Comparison of ENCODE assay signal across 31 mouse cellular contexts in the genomic region with DNA sequence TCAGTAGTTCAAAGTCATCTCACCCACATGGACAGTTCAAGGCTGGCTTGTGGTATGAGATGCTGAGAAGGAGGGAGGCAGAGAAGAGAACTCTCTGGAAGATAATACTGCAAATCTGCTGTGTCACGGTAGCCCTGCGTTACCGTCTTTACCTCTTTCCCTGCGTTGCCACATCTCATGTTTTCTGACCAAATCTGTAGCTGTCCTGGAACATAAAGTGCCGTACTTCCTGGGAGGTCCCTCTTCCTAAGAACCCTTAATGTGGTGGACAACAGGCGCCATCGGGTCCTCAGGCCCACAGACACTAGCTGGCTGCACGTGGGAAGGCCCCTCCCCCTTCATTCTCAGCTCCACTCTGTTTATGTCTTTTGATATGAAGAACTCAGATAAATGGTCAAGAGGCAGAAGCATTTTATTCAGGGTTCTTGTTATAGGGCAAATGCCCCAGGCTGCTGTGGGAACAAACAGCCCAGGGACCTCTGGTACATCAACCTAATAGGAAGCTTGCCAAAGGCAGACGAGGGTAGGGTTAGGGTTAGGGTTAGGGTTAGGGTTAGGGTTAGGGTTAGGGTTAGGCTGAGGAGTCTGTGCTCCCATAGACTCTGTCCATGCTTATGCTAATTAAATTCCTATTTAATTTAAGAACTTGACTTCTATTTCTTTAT. TPM values are rescaled to one million over a fixed set of nuclear protein-coding genes. Genes with fewer than 3 reads are reported as not detected.
DNase-seq lines count a peak whose midpoint lies in the region; ATAC-seq and TF ChIP-seq lines count a peak whose summit lies in the region.
"Had no signal": no experiment of that assay in that cellular context is flagged by ENCODE, and none has a peak within 500 bp of the region (broad histone marks: within the 10 kb centered on the region; RNA-seq: fewer than 3 reads in every experiment).

No protein-coding gene starts in this region.

- H3K79me2 ChIP-seq in liver, adult 2 months (ENCODE audit: control insufficient read depth, insufficient read depth, low read length): peaks cover 22% of the 10 kb centered on the region; the same call in 1 of the 2 replicates

- no peak overlapping the region for H3K4me3 ChIP-seq in liver, adult 2 months (ENCODE audit: insufficient read depth, low read depth, low read length)
- no peak overlapping the region for H3K4me3 ChIP-seq in liver, postnatal 0 days (ENCODE audit: low read depth, low read length)
- H3K4me3 ChIP-seq: embryonic facial prominence, embryonic 12.5 days; embryonic facial prominence, embryonic 15.5 days; forebrain, embryonic 12.5 days; forebrain, embryonic 15.5 days had no signal

- H3K27ac ChIP-seq in liver, adult 2 months (replicated peaks; ENCODE audit: insufficient read depth, low read depth, low read length): peak overlapping the region; percentile 89
- H3K27ac ChIP-seq in liver, postnatal 0 days (ENCODE audit: low read depth): peak overlapping the region; percentile 93
- H3K27ac ChIP-seq: embryonic facial prominence, embryonic 12.5 days; embryonic facial prominence, embryonic 15.5 days; forebrain, embryonic 12.5 days; forebrain, embryonic 15.5 days; hindbrain, embryonic 14.5 days; hindbrain, postnatal 0 days had no signal

- H3K4me1 ChIP-seq in liver, adult 2 months (ENCODE audit: control insufficient read depth, insufficient read depth, low read length): peaks cover 31% of the 10 kb centered on the region
- peaks cover 31% of the 10 kb centered on the region for H3K4me1 ChIP-seq in liver, postnatal 0 days (ENCODE audit: insufficient read depth)

- intact Hi-C loops in gastrocnemius, postnatal 14 days (cut with DNase I; ENCODE audit: low total_unique reads): no loop called here

- no peaks in the 10 kb centered on the region for H3K36me3 ChIP-seq in liver, adult 2 months (ENCODE audit: control insufficient read depth, insufficient read depth, low read length)
- H3K36me3 ChIP-seq in liver, postnatal 0 days (replicated peaks; ENCODE audit: insufficient read depth, low read length): no peaks in the 10 kb centered on the region
- H3K36me3 ChIP-seq: embryonic facial prominence, embryonic 12.5 days; embryonic facial prominence, embryonic 15.5 days; forebrain, embryonic 12.5 days; forebrain, embryonic 15.5 days had no signal

- WGBS in liver, adult 2 months: 41% methylated on average over 9 of the region's 9 CpGs
- 50% methylated on average over 9 of the region's 9 CpGs for WGBS in liver, postnatal 0 days (ENCODE audit: insufficient replicate concordance)

- ATAC-seq in liver, postnatal 0 days: 0 out of 2 replicates have a peak, but pooled peaks have one; percentile 9
- ATAC-seq: activated CD4-positive, CD25-positive, alpha-beta regulatory T cell, adult 4 months; CD4-positive, CD25-positive, alpha-beta regulatory T cell, adult 4 months; forebrain, embryonic 15.5 days; hindbrain, postnatal 0 days; inflammation-experienced regulatory T-cells, adult 6 months; intestine, embryonic 16.5 days had no signal

- TF ChIP-seq EP300 in liver, postnatal 0 days (IDR thresholded peaks at IDR 0.05; ENCODE audit: low read depth): peak; percentile 50; the same call in 1 of the 2 replicates

- no peaks in the 10 kb centered on the region for H3K27me3 ChIP-seq in liver, adult 2 months (ENCODE audit: control insufficient read depth, insufficient read depth, low read length)
- H3K27me3 ChIP-seq in liver, postnatal 0 days (ENCODE audit: insufficient read depth, low read length): peaks cover 38% of the 10 kb centered on the region

- no peak for TF ChIP-seq CTCF in liver, adult 2 months (IDR thresholded peaks at IDR 0.05; ENCODE audit: low read depth, low read length)
- no peak for TF ChIP-seq CTCF in liver, postnatal 0 days (IDR thresholded peaks at IDR 0.05; ENCODE audit: low read depth)

- TF ChIP-seq POLR2A in liver, adult 2 months (IDR thresholded peaks at IDR 0.05; ENCODE audit: extremely low read depth, insufficient read depth, low read length): no peak

- H3K9ac ChIP-seq in liver, adult 2 months (ENCODE audit: low read depth, low read length): peak overlapping the region; percentile 34
- H3K9ac ChIP-seq in liver, postnatal 0 days (replicated peaks): peak overlapping the region; percentile 7; the same call in 1 of the 2 replicates
- H3K9ac ChIP-seq: embryonic facial prominence, embryonic 12.5 days; embryonic facial prominence, embryonic 15.5 days; forebrain, embryonic 12.5 days; forebrain, embryonic 15.5 days; hindbrain, embryonic 14.5 days had no signal

- DNase-seq in liver, adult 2 months (ENCODE audit: extremely low read depth, low read depth, low spot score): peak; percentile 80
- DNase-seq in liver: no peak
- peak; percentile 31 for DNase-seq in 416B (ENCODE audit: low read depth)
- peak; percentile 33 for DNase-seq in MEL-GATA-1-ER (ENCODE audit: extremely low read depth, low read depth)
- no peak for DNase-seq in liver, postnatal 0 days
- DNase-seq in Muller cell, postnatal 12 days (ENCODE audit: inconsistent ontology term): no peak
- no peak for DNase-seq in gastrocnemius, postnatal 14 days
- DNase-seq: adrenal gland, postnatal 10 days; adrenal gland, postnatal 36 days; cerebellum, adult 11 months; cerebellum, adult 2 months; cerebellum, adult 9-11 months; cerebellum, postnatal 25 days; gastrocnemius, postnatal 10 days; heart, adult 11 months had no signal

- H3K9me3 ChIP-seq in liver, postnatal 0 days (ENCODE audit: low read length): no peaks in the 10 kb centered on the region
- H3K9me3 ChIP-seq: embryonic facial prominence, embryonic 12.5 days; embryonic facial prominence, embryonic 15.5 days; forebrain, embryonic 12.5 days; forebrain, embryonic 15.5 days had no signal

- no peak overlapping the region for H3K4me2 ChIP-seq in liver, postnatal 0 days (ENCODE audit: low read depth, low read length)
- H3K4me2 ChIP-seq: embryonic facial prominence, embryonic 12.5 days; embryonic facial prominence, embryonic 15.5 days; forebrain, embryonic 12.5 days; forebrain, embryonic 15.5 days; heart, embryonic 11.5 days; hindbrain, embryonic 14.5 days had no signal

RNA-seq across cellular contexts. Expression of gene Gcgr, which starts 2.7 kb away (rescaled TPM):
- total RNA-seq in liver, adult 2 months (2014; rRNA removed): 135 and 143 TPM in 2 replicates
- 542 and 561 TPM in 2 replicates for polyA plus RNA-seq in liver, adult 2 months (2012; rRNA removed)
- polyA plus RNA-seq in liver, postnatal 0 days (2015; fragmentation: Nextera tagmentation; extraction: Ambion mirVana): 58.5 and 66.9 TPM in 2 replicates
- total RNA-seq in gastrocnemius, postnatal 14 days (2021): under 1 TPM in 1 of 2 experiments, not detected in 1; 0.38 TPM
- total RNA-seq: common myeloid progenitor, adult 5-6 weeks; hematopoietic stem cell, adult 5-6 weeks had no signal
- polyA plus RNA-seq: activated CD4-positive, CD25-positive, alpha-beta regulatory T cell, adult 4 months; C2C12; CD4-positive, CD25-positive, alpha-beta regulatory T cell, adult 4 months; inflammation-experienced regulatory T-cells, adult 6 months had no signal

RNA-seq across cellular contexts. Expression of gene Mcrip1, which starts 21.7 kb away (rescaled TPM):
- 11.7 and 13.6 TPM in 2 replicates for total RNA-seq in liver, adult 2 months (2014; rRNA removed)
- polyA plus RNA-seq in liver, adult 2 months (2012; rRNA removed): 36.8 and 44.4 TPM in 2 replicates
- polyA plus RNA-seq in liver, postnatal 0 days (2015; fragmentation: Nextera tagmentation; extraction: Ambion mirVana): 59.2 and 61.0 TPM in 2 replicates
- total RNA-seq in gastrocnemius, postnatal 14 days (2021): 10 to 100 TPM; 31.1 to 33.3 TPM

RNA-seq across cellular contexts. Expression of gene Ppp1r27, which starts 23.1 kb away (rescaled TPM):
- total RNA-seq in liver, adult 2 months (2014; rRNA removed): 0.28 TPM in 1 of 2 replicates, not detected in the other
- polyA plus RNA-seq in liver, adult 2 months (2012; rRNA removed): not detected in 2 replicates
- 0.19 and 1.5 TPM in 2 replicates for polyA plus RNA-seq in liver, postnatal 0 days (2015; fragmentation: Nextera tagmentation; extraction: Ambion mirVana)
- 100 to 1,000 TPM; 159 to 234 TPM for total RNA-seq in gastrocnemius, postnatal 14 days (2021)
- total RNA-seq: common myeloid progenitor, adult 5-6 weeks; heart, postnatal 25 days; hematopoietic stem cell, adult 5-6 weeks; hindbrain, postnatal 0 days had no signal
- polyA plus RNA-seq: activated CD4-positive, CD25-positive, alpha-beta regulatory T cell, adult 4 months; CD4-positive, CD25-positive, alpha-beta regulatory T cell, adult 4 months; cerebellum, adult 2 months; forebrain, embryonic 12.5 days; heart, embryonic 11.5 days; heart, embryonic 14.5 days; hindbrain, embryonic 14.5 days; hindbrain, postnatal 0 days; inflammation-experienced regulatory T-cells, adult 6 months; intestine, embryonic 16.5 days had no signal

RNA-seq across cellular contexts. Expression of gene Slc25a10, which starts 36.2 kb away (rescaled TPM):
- total RNA-seq in liver, adult 2 months (2014; rRNA removed): 121 and 135 TPM in 2 replicates
- 445 and 478 TPM in 2 replicates for polyA plus RNA-seq in liver, adult 2 months (2012; rRNA removed)
- polyA plus RNA-seq in liver, postnatal 0 days (2015; fragmentation: Nextera tagmentation; extraction: Ambion mirVana): 96.7 and 99.7 TPM in 2 replicates
- total RNA-seq in gastrocnemius, postnatal 14 days (2021): 1 to 10 TPM; 5.1 to 7.0 TPM

RNA-seq across cellular contexts. Expression of gene Mrpl12, which starts 43.4 kb away (rescaled TPM):
- total RNA-seq in liver, adult 2 months (2014; rRNA removed): 43.6 and 46.6 TPM in 2 replicates
- polyA plus RNA-seq in liver, adult 2 months (2012; rRNA removed): 221 and 232 TPM in 2 replicates
- 133 and 139 TPM in 2 replicates for polyA plus RNA-seq in liver, postnatal 0 days (2015; fragmentation: Nextera tagmentation; extraction: Ambion mirVana)
- 100 to 1,000 TPM; 133 to 143 TPM for total RNA-seq in gastrocnemius, postnatal 14 days (2021)

Comparison
In these comparisons a context has a peak if more than half of its experiments do, and no peak if none do; other contexts are left out.
1. DNase-seq: peak in liver, adult 2 months (single experiment), 416B (single experiment) and MEL-GATA-1-ER (single experiment); none in liver (single experiment), liver, postnatal 0 days (single experiment), Muller cell, postnatal 12 days (single experiment) and gastrocnemius, postnatal 14 days (single experiment).
2. RNA of gene Gcgr, which starts 2.7 kb away (total RNA-seq): 135 to 143 TPM in liver, adult 2 months; 0.38 TPM in gastrocnemius, postnatal 14 days; every median in the first group is over 10 times any median in the second.
3. RNA of gene Ppp1r27, which starts 23.1 kb away (total RNA-seq): 159 to 234 TPM in gastrocnemius, postnatal 14 days; 0.28 TPM in liver, adult 2 months; every median in the first group is over 100 times any median in the second.